Mouse (Mus musculus): ENCODE results near the gene Trp53i13. TPM values are rescaled to one million over a fixed set of nuclear protein-coding genes. Genes with fewer than 3 reads are reported as not detected.

Gene Trp53i13
- total and polyA plus RNA-seq, 2 experiments = 1.6 to 6.2 TPM

GRCm38 (mm10) chr11:77492311-77492871, 23.4 kb downstream of the Trp53i13 start:
- no peak for DNase-seq (ENCODE audit: extremely low read depth, low read depth, low spot score)
- Histone ChIP-seq H3K9ac (ENCODE audit: low read depth, low read length) (peak overlapping the region; percentile 77), H3K4me3 (ENCODE audit: insufficient read depth, low read depth, low read length) (peak overlapping the region; percentile 71), H3K79me2 (ENCODE audit: control insufficient read depth, insufficient read depth, low read length) (peaks cover 9% of the 10 kb centered on the region), H3K36me3 (ENCODE audit: control insufficient read depth, insufficient read depth, low read length) (no peaks in the 10 kb centered on the region), H3K27me3 (ENCODE audit: control insufficient read depth, insufficient read depth, low read length) (no peaks in the 10 kb centered on the region), H3K27ac (replicated peaks; ENCODE audit: insufficient read depth, low read depth, low read length) (peak overlapping the region; percentile 45; the same call in 1 of the 2 replicates), H3K4me1 (ENCODE audit: control insufficient read depth, insufficient read depth, low read length) (peaks cover 18% of the 10 kb centered on the region)
- no peak for TF ChIP-seq CTCF (IDR thresholded peaks at IDR 0.05; ENCODE audit: low read depth, low read length)
- no peak for TF ChIP-seq POLR2A (IDR thresholded peaks at IDR 0.05; ENCODE audit: extremely low read depth, insufficient read depth, low read length)
- 2% methylated on average over 18 of the region's 18 CpGs for WGBS

- peak; percentile 64 for DNase-seq (ENCODE audit: extremely low read depth, low read depth, low spot score)
- peak overlapping the region; percentile 32; the same call in 1 of the 2 replicates for H3K9ac ChIP-seq (ENCODE audit: low read depth, low read length)
- no peak overlapping the region; the same call in 1 of the 2 replicates for H3K27ac ChIP-seq (replicated peaks; ENCODE audit: insufficient read depth, low read depth, low read length)
- peaks cover 18% of the 10 kb centered on the region for H3K4me1 ChIP-seq (ENCODE audit: control insufficient read depth, insufficient read depth, low read length)
- H3K4me3 ChIP-seq (ENCODE audit: insufficient read depth, low read depth, low read length) = peak overlapping the region; percentile 31; the same call in 1 of the 2 replicates
- WGBS = 1% methylated on average over 23 of the region's 23 CpGs
- H3K79me2 ChIP-seq (ENCODE audit: control insufficient read depth, insufficient read depth, low read length) = peaks cover 4% of the 10 kb centered on the region
- no peak for TF ChIP-seq POLR2A (IDR thresholded peaks at IDR 0.05; ENCODE audit: extremely low read depth, insufficient read depth, low read length)
- 0 out of 2 replicates have a peak, but pooled peaks have one; percentile 1 for TF ChIP-seq CTCF (IDR thresholded peaks at IDR 0.05; ENCODE audit: low read depth, low read length)
- H3K36me3 ChIP-seq (ENCODE audit: control insufficient read depth, insufficient read depth, low read length) = no peaks in the 10 kb centered on the region
- no peaks in the 10 kb centered on the region for H3K27me3 ChIP-seq (ENCODE audit: control insufficient read depth, insufficient read depth, low read length)
Measured at GRCm38 (mm10) chr11:77491502-77492291, 24.1 kb downstream of the Trp53i13 start.

GRCm38 (mm10) chr11:77491123-77491501, 24.7 kb downstream of the Trp53i13 start:
- no peak overlapping the region for H3K9ac ChIP-seq (ENCODE audit: low read depth, low read length)
- H3K4me3 ChIP-seq (ENCODE audit: insufficient read depth, low read depth, low read length) = no peak overlapping the region
- TF ChIP-seq CTCF (IDR thresholded peaks at IDR 0.05; ENCODE audit: low read depth, low read length) (peak; percentile 93), POLR2A (IDR thresholded peaks at IDR 0.05; ENCODE audit: extremely low read depth, insufficient read depth, low read length) (no peak)
- H3K36me3 ChIP-seq (ENCODE audit: control insufficient read depth, insufficient read depth, low read length) = no peaks in the 10 kb centered on the region
- WGBS = under 1% methylated on average over 13 of the region's 13 CpGs
- DNase-seq (ENCODE audit: extremely low read depth, low read depth, low spot score) = peak; percentile 53
- H3K4me1 ChIP-seq (ENCODE audit: control insufficient read depth, insufficient read depth, low read length) = peaks cover 18% of the 10 kb centered on the region
- no peak overlapping the region; the same call in 1 of the 2 replicates for H3K27ac ChIP-seq (replicated peaks; ENCODE audit: insufficient read depth, low read depth, low read length)
- H3K27me3 ChIP-seq (ENCODE audit: control insufficient read depth, insufficient read depth, low read length) = no peaks in the 10 kb centered on the region
- H3K79me2 ChIP-seq (ENCODE audit: control insufficient read depth, insufficient read depth, low read length) = peaks cover 4% of the 10 kb centered on the region

- Histone ChIP-seq H3K27me3 (ENCODE audit: control insufficient read depth, insufficient read depth, low read length) (no peaks in the 10 kb centered on the region), H3K27ac (replicated peaks; ENCODE audit: insufficient read depth, low read depth, low read length) (no peak overlapping the region), H3K79me2 (ENCODE audit: control insufficient read depth, insufficient read depth, low read length) (peaks cover 3% of the 10 kb centered on the region; the same call in 1 of the 2 replicates), H3K36me3 (ENCODE audit: control insufficient read depth, insufficient read depth, low read length) (no peaks in the 10 kb centered on the region), H3K4me1 (ENCODE audit: control insufficient read depth, insufficient read depth, low read length) (peaks cover 16% of the 10 kb centered on the region), H3K4me3 (ENCODE audit: insufficient read depth, low read depth, low read length) (no peak overlapping the region), H3K9ac (ENCODE audit: low read depth, low read length) (no peak overlapping the region)
- TF ChIP-seq POLR2A (IDR thresholded peaks at IDR 0.05; ENCODE audit: extremely low read depth, insufficient read depth, low read length) (no peak), CTCF (IDR thresholded peaks at IDR 0.05; ENCODE audit: low read depth, low read length) (no peak)
- WGBS = 90% methylated on average over 6 of the region's 6 CpGs
- DNase-seq (ENCODE audit: extremely low read depth, low read depth, low spot score) = no peak
Measured at GRCm38 (mm10) chr11:77490451-77490850, 25.3 kb downstream of the Trp53i13 start.

- DNase-seq (ENCODE audit: extremely low read depth, low read depth, low spot score) = peak; percentile 56
- TF ChIP-seq CTCF (IDR thresholded peaks at IDR 0.05; ENCODE audit: low read depth, low read length) (no peak), POLR2A (IDR thresholded peaks at IDR 0.05; ENCODE audit: extremely low read depth, insufficient read depth, low read length) (no peak)
- Histone ChIP-seq H3K9ac (ENCODE audit: low read depth, low read length) (peak within 1 kb of the TSS; percentile 76), H3K4me1 (ENCODE audit: control insufficient read depth, insufficient read depth, low read length) (peaks cover 16% of the 10 kb centered on the region), H3K36me3 (ENCODE audit: control insufficient read depth, insufficient read depth, low read length) (no peaks in the 10 kb centered on the region), H3K79me2 (ENCODE audit: control insufficient read depth, insufficient read depth, low read length) (peaks cover 3% of the 10 kb centered on the region; the same call in 1 of the 2 replicates), H3K27ac (replicated peaks; ENCODE audit: insufficient read depth, low read depth, low read length) (no peak within 1 kb of the TSS), H3K27me3 (ENCODE audit: control insufficient read depth, insufficient read depth, low read length) (no peaks in the 10 kb centered on the region), H3K4me3 (ENCODE audit: insufficient read depth, low read depth, low read length) (peak within 1 kb of the TSS; percentile 70)
- 6% methylated on average over 70 of the region's 87 CpGs for WGBS
Measured at GRCm38 (mm10) chr11:77489591-77490235, 26.1 kb downstream of the Trp53i13 start, which contains the start of gene Ankrd13b. Gene Ankrd13b, minus strand, starts transcription at chr11:77489678.
